Mouse (Mus musculus) heart, adult 2 months (tissue): ENCODE measurements around the gene Mien1. TPM values are rescaled to one million over a fixed set of nuclear protein-coding genes. Genes with fewer than 3 reads are reported as not detected.

ENCODE experiments used
- DNase-seq, 2 experiments: peaks; one replicate each; pipeline ENCODE4 v3.0.0; 2021
- H3K27ac ChIP-seq: fragments of 200-600 bp; 2 replicates; pipeline ENCODE4 v1.8.1; 2022
- H3K27me3 ChIP-seq: fragments of 200-500 bp; 2 replicates; pipeline ENCODE4 v1.6.1; 2012; ENCODE audit warnings: mild to moderate bottlenecking, low read length, inconsistent platforms, mixed read lengths; ENCODE audit not compliant: control insufficient read depth, insufficient read depth
- H3K36me3 ChIP-seq: fragments of 200-500 bp; 2 replicates; pipeline ENCODE4 v1.6.1; 2012; ENCODE audit warnings: low read length, inconsistent platforms; ENCODE audit not compliant: control insufficient read depth, insufficient read depth
- H3K4me1 ChIP-seq: fragments of 200-500 bp; 2 replicates; pipeline ENCODE4 v1.6.1; 2011; ENCODE audit warnings: low read length; ENCODE audit not compliant: control insufficient read depth, insufficient read depth
- H3K4me3 ChIP-seq: fragments of 200-600 bp; 2 replicates; pipeline ENCODE4 v1.8.1; 2022
- H3K79me2 ChIP-seq: fragments of 200-500 bp; replicated peaks from 2 replicates; pipeline ENCODE4 v1.6.1; 2012; ENCODE audit warnings: mild to moderate bottlenecking, inconsistent platforms, low read length, moderate library complexity, mixed read lengths; ENCODE audit not compliant: control insufficient read depth, insufficient read depth
- H3K9ac ChIP-seq: fragments of 200-500 bp; 2 replicates; pipeline ENCODE4 v1.6.1; 2012; ENCODE audit warnings: low read depth, mild to moderate bottlenecking, control low read depth, inconsistent platforms, low read length, mixed read lengths
- CTCF ChIP-seq: fragments of 200-600 bp; IDR thresholded peaks from 2 replicates; pipeline ENCODE4 v1.8.1; 2022; ENCODE audit warnings: antibody characterized with exemption, mild to moderate bottlenecking, moderate library complexity
- EP300 ChIP-seq: fragments of 200-500 bp; IDR thresholded peaks from 2 replicates; pipeline ENCODE4 v1.6.1; 2011; ENCODE audit warnings: low read depth, low read length, control low read depth; ENCODE audit not compliant: insufficient read depth
- POLR2A ChIP-seq: fragments of 200-500 bp; IDR thresholded peaks from 2 replicates; pipeline ENCODE4 v1.6.1; 2011; ENCODE audit warnings: mild to moderate bottlenecking, low read depth, low read length, control low read depth; ENCODE audit not compliant: insufficient read depth
- WGBS: fragments of 180-500 bp; shearing (Covaris S2); methylation state at CpG from one replicate; pipeline ENCODE4 v1.1.7; 2018; 5-methylcytosine and 5-hydroxymethylcytosine counted together
- intact Hi-C: fragments of 180-260 bp; cut with DNase I; formaldehyde crosslinking; loops from one replicate; pipeline ENCODE4 v1.15.1; 2025
- polyA plus RNA-seq: library from polyadenylated mRNA; depleted of rRNA; stranded (reverse); fragments of >200 nt; gene quantifications from 2 replicates; pipeline ENCODE4 v1.2.3, GENCODE M21; 2012
- total RNA-seq, 2 experiments: library from RNA; stranded (reverse); gene quantifications; 2 replicates each; pipeline ENCODE4 v1.2.3; 2021

Mien1 gene
- total and polyA plus RNA-seq, 3 experiments, result 53.5 to 63.6 (median 61.6) TPM

DNA sequence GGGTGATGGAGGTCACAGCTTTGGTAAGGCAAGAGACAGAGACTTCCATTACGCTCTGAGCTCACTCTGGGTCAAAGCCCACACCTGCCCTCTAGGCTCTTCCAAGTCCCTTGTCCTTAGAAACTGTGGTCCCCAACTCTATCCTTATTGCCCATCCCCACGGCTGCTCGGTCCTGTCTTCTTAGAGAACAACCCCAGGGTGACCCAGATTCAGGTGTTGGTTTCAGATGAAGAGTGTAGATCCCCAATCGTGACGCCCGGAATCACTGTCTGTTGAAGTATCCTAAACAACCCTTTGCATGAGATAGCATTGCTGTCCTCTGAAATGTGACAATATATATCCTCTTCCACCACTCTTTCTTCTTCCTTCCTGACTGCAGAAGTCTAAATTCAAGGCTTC is 23.5 kb upstream of the Mien1 start:
- no peaks in the 10 kb centered on the region for H3K79me2 ChIP-seq
- no peaks in the 10 kb centered on the region for H3K4me1 ChIP-seq
- H3K9ac ChIP-seq, result no peak overlapping the region
- WGBS, result 80% methylated on average over 6 of the region's 6 CpGs
- H3K4me3 ChIP-seq, result no peak overlapping the region
- H3K36me3 ChIP-seq, result no peaks in the 10 kb centered on the region
- intact Hi-C loops, result no loop called here
- no peak for DNase-seq
- H3K27ac ChIP-seq, result no peak overlapping the region
- TF ChIP-seq CTCF (no peak), EP300 (no peak), POLR2A (no peak)
- no peaks in the 10 kb centered on the region for H3K27me3 ChIP-seq

GRCm38 (mm10) chr11:98461109-98461720 is 22.4 kb upstream of the Mien1 start:
- Histone ChIP-seq H3K4me3 (no peak overlapping the region), H3K79me2 (no peaks in the 10 kb centered on the region), H3K4me1 (peaks cover 1% of the 10 kb centered on the region; the same call in 1 of the 2 replicates), H3K9ac (no peak overlapping the region), H3K36me3 (no peaks in the 10 kb centered on the region), H3K27ac (no peak overlapping the region), H3K27me3 (no peaks in the 10 kb centered on the region)
- no peak for DNase-seq
- TF ChIP-seq CTCF (no peak), POLR2A (no peak), EP300 (no peak)
- intact Hi-C loops, result no loop called here
- WGBS, result 47% methylated on average over 6 of the region's 6 CpGs

DNA sequence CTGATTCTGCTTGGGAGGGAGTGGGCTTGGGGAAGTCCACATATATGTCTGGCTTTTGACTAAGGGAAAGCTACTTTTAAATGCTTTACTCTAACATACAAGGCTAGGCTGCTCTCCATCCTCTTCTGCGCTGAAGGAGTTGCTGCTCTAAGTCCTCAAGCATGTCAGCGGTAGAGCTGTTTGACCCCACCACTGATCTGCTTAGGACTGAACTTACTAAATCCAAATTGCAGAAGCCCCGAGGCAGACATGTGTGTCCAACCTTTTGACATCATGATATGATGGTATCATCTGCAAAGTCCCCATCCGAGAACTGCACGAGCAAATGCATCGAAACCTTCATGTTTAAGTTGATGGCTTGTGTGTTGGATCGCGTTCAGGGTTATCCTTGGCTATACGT is 21.1 kb upstream of the Mien1 start:
- Histone ChIP-seq H3K27me3 (no peaks in the 10 kb centered on the region), H3K36me3 (no peaks in the 10 kb centered on the region), H3K4me3 (no peak overlapping the region), H3K4me1 (peaks cover 1% of the 10 kb centered on the region; the same call in 1 of the 2 replicates), H3K79me2 (no peaks in the 10 kb centered on the region), H3K27ac (no peak overlapping the region), H3K9ac (no peak overlapping the region)
- WGBS, result 81% methylated on average over 9 of the region's 9 CpGs
- no peak for DNase-seq
- TF ChIP-seq EP300, result no peak
- no peak for TF ChIP-seq CTCF
- no peak for TF ChIP-seq POLR2A
- intact Hi-C loops, result loop anchor here (5.0 kb wide), 1 partner anchor 103 kb away; the partner anchor contains the start of gene Stard3

GRCm38 (mm10) chr11:98459071-98459741 is 20.4 kb upstream of the Mien1 start:
- peak in 1 of 2 experiments; percentile 46 for DNase-seq
- Histone ChIP-seq H3K36me3 (no peaks in the 10 kb centered on the region), H3K27ac (no peak overlapping the region), H3K4me1 (peaks cover 1% of the 10 kb centered on the region; the same call in 1 of the 2 replicates), H3K27me3 (no peaks in the 10 kb centered on the region), H3K79me2 (no peaks in the 10 kb centered on the region), H3K4me3 (no peak overlapping the region), H3K9ac (no peak overlapping the region)
- 31% methylated on average over 11 of the region's 11 CpGs for WGBS
- TF ChIP-seq POLR2A, result no peak
- no peak for TF ChIP-seq CTCF
- TF ChIP-seq EP300, result no peak
- intact Hi-C loops, result loop anchor here (5.0 kb wide), 1 partner anchor 102 kb away; the partner anchor contains the start of gene Stard3

- Histone ChIP-seq H3K27ac (no peak overlapping the region), H3K9ac (peak overlapping the region; percentile 53), H3K4me3 (peak overlapping the region; percentile 52), H3K36me3 (no peaks in the 10 kb centered on the region), H3K27me3 (no peaks in the 10 kb centered on the region), H3K4me1 (peaks cover 1% of the 10 kb centered on the region; the same call in 1 of the 2 replicates), H3K79me2 (no peaks in the 10 kb centered on the region)
- intact Hi-C loops, result loop anchor here (5.0 kb wide), 1 partner anchor 101 kb away; the partner anchor contains the start of gene Stard3
- TF ChIP-seq CTCF (no peak), EP300 (no peak), POLR2A (no peak)
- peak in 1 of 2 experiments; percentile 37 for DNase-seq
- WGBS, result 5% methylated on average over 28 of the region's 30 CpGs
Measured at GRCm38 (mm10) chr11:98458121-98458990, 19.6 kb upstream of the Mien1 start.
